Mouse (Mus musculus) adrenal gland, adult 8-10 months (tissue): ENCODE measurements around the gene Wdr70. TPM values are rescaled to one million over a fixed set of nuclear protein-coding genes. Genes with fewer than 3 reads are reported as not detected.

Experiments
- DNase-seq: peaks from one replicate; pipeline ENCODE4 v3.0.0; 2022
- total RNA-seq, 4 experiments: library from RNA; stranded (reverse); gene quantifications; 2 replicates each; pipeline ENCODE4 v1.2.4; 2022

Gene Wdr70
- total RNA-seq, 4 experiments from 2014 or later, result 29.5 to 35.0 (median 33.9) TPM

DNA sequence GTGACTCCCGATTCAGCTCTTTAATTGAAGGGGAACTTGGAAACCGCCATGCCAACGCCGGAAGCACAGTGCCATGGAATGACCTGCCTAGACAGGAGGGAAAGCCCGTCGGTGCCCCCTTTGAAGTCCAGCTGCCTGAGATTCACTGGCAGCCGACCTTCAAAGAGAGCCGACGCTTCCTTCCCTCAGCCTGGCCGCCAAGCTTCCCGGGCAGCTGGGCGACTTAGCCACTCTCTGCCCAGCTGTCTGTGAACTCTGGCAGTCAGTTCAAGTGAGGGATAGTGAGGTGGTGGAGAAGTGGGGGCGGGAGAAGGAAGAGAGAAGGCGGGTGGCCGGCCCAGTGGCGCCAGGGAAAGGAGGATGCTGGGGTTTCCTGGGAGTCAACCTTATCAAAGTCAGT lies 164.9 kb downstream of the Wdr70 start:
- DNase-seq, result peak; percentile 32

DNA sequence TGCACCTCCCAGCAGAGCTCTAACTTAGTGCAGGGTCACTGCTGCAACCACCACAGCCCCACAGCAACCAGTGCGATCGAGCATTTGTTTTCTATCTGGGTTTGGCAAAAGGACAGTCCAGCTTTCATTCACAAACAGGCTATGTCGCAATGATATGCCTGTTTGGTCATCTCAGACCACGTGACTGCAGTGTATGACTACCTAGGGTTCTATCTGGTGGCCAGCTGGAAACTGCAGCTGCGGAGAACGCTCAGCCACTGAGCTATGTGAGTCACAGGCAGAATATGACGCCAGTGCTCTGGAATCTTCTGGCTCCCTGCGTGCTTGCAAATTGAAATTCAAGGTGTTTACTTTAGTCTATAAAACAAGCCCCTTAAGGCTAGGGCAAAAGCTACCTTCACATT lies 167.4 kb downstream of the Wdr70 start:
- DNase-seq, result peak; percentile 82

DNA sequence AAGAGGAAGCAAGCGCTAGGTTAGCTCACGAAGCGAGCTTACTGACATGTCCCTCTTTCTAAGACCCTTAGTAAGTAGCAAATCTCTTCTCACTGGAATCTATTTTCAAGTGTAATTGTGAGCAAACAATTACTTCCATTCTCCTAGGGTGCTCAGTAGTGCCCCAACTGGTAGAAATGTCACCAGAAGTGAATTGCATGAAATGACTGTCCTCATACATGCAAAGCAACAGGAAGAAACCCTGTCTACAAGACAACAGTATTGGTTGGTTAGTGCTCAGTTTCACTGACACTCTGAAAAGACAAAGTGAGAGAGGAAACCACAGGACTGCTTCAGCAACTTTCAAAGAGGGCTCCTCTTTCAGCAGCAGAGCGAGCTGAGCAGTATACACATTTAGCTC lies 173.6 kb downstream of the Wdr70 start:
- no peak for DNase-seq

DNA sequence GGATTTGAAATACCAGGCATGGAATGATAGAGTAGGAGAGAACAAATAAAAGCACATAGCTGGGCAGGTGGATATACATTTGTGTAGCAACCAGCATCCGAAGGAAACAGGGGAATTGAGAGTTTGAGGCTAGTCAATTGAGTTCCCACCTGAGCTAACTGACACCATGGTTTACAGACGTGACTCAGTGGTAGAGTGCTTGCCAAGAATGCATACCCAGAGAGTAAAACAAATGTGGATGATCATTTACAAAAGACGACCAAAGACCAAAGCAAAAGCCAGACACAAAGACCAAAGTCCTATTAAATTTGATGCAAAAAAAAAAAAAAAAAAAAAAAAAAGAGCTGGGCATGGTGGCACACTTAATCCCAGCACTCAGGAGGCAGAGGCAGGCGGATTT lies 175.7 kb downstream of the Wdr70 start:
- DNase-seq, result no peak

DNA sequence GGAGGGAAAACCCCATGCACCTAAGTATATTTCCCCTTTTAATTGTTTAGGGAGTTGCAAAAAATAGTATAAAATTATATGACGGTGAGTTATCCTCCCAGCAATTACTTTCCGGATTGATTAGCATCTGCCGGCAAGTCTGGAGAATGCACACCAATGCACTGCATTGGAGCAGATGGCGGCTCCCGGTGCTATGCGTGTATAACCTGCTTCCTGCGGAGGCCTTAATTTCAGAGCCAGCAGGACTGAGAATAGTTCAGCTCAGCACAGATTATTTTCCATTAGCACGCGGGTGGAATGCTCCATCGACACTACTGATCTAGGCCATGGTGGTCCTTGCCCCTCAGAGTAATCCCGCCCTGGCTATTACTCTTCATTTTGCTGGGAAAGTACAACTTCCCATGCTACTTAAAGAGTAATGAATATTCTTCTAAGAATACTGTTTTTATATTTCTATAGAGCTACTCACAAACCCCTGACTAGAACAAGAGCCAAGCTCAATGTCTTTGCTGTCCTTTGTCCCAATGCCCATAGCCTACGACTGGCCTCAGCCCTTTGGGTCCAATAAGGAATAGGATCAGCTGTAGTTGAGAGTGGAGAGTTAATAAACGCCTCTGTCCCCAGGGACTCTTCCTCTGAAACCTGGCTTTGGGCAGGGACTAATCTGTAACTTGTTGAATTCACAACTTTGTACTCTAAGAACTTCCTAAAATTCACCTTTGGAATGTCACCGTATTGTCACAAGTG lies 176.5 kb downstream of the Wdr70 start:
- no peak for DNase-seq

DNA sequence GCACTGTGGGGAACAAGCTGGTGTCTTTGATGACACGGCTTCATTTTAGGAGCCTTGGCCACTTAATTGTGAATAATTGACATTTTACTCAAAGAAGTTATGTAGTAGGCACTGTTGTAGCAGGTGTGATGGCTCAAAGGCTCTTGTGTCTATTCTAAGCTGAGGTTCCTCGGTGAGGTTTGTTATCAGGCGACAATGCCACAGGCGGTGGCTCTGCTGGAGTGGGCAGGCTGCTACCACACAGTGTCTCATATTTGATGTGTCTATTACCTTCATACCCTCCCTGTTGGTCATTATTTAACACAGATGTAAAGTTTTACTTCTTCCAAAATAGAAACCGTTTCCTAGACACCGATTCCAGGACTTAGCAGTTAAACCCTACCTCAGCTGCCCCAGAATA lies 177.9 kb downstream of the Wdr70 start:
- DNase-seq, result no peak

DNA sequence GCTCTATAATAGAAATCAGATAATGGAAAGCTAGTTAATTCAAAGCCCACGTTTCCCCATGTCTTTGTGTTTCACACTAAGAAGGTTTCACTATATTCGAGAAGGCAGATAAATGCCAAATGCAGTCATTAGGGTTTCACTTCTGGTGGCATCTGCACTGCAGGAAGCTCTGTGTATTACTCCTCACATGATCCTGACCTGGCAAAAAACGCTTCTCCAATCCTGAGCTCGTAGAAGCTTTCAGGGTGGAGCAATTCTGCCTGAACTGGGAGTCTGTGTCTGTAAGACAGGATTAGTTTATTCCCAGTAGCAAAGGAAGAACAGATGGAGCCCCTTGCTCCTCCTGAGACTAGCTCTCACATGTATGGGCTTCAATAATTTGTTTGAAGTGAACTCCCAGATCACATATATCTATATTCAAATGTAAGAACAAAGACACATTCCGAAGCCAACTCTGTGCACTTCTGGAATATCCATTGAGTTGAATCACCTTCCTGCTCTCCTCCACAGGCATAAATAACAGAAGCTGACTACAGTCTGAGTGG lies 192.4 kb downstream of the Wdr70 start:
- no peak for DNase-seq

DNA sequence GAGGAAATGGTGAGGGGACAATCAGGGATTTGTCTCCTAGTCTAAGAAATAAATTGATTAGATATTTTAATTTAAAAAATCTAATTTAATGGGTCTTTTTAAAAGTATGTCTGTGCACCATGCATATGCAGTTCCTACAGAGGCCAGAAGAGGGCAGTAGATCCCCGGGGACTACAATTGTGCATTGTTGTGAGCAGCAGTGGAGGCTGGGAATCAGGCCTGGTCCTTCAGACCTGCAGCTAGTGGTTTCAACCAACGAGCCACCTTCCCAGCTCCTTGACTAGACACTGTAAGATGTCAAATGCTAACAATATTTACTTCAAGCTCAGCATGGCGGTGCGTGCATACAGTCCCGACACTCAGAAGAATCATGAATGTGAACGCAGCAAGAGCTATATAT lies 199.7 kb downstream of the Wdr70 start:
- no peak for DNase-seq

DNA sequence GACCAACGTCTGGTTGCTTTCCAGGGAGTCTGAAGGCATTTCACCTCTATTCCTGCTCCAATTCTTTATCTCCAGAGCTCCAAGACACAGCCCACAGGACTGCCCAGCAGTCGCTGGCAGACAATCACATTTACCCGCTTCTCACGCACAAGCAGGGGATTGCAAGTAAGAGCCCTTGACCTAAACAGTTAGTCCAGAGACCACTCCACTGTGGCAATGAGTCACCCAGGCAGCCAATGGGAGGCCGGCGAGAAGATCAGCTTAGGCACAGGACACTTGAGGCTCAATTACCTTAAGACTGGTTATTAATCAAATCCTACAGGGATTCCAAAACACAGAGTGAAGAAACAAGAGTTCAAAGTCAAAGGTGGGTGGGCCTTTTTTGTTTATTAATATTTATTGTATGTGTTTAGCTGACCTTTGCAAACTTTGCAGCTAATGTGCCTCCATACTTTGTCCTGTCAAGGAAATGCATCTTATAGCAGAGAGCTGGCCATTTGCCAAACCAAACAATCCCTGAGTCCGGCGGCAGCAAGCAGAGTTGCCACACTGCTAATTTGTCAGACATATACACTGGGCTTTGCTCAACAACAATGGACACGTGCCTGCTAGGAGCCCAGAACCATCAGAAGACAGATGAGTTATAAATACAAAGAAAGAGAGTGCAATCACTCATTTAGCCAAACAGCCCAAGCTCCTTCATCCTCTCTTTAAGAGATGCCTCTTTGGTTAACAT lies 207.3 kb downstream of the Wdr70 start:
- DNase-seq, result no peak

DNA sequence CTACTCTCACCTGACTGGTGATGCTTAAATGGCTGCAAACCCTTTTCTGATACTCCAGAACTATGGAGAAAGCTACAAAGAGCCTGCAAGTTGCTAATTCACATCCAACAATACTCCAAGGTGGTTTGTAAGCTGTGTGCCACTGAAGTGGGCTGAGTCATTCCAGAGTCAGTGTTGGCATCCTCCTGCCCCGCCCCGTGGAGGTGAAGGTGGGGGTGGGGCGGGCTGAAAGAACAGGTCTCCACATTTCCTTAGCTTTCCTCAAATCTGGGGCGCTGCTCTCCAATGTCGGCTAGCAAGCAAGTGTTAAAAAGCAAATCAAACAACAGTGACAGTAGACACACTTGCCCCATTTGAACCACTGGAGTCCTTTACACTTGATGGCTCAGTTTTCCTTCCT lies 208.7 kb downstream of the Wdr70 start:
- DNase-seq, result no peak

DNA sequence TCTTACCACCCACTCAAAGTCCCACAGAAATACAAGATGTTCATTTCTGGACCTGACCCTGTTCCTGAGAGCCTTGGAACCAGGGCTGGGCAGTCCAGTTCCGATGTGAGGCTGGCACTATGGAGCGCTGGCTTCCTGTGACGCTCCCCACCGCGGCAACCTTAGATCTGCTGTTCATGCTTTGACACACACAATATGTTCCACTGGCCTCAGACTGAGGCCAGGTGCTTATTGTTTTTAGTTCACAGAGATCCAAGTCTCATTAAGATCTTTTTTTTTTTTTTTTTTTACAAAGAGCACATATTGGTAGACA lies 209.7 kb downstream of the Wdr70 start:
- DNase-seq, result no peak

DNA sequence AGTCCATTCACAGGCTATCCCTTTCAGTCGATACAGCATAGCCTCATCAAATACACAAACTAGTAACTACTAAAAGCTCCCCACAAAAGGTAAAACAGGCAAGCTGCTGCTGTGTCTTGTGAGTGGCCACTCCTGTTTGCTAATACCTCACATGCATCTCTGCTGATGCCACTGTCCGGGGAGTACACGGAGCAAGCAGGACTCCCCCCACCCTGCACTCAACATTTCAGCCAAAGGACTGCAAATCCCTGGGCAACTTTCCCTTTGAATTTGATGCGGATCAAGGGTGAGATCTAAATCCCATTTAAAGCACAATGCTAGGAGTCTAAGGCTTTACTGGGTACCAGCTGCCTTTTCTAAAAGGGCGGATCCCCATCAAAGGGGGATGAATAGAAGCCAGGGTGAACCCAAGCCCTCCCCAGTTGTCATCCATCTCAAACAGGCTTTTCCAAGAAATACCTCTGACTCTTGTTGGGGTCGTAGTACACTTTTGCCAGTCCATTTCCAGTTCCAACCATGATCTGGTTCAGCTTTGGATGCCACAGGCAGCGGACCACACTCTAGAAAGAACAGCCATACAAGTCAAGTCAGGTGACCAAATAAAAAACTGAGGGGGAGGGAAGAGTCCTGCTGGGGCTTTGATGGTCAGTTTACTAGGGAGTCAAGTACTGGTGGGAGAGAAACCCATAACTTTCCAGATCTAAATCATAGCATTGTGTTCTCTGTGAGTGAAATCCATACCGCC lies 210.2 kb downstream of the Wdr70 start:
- DNase-seq, result no peak

DNA sequence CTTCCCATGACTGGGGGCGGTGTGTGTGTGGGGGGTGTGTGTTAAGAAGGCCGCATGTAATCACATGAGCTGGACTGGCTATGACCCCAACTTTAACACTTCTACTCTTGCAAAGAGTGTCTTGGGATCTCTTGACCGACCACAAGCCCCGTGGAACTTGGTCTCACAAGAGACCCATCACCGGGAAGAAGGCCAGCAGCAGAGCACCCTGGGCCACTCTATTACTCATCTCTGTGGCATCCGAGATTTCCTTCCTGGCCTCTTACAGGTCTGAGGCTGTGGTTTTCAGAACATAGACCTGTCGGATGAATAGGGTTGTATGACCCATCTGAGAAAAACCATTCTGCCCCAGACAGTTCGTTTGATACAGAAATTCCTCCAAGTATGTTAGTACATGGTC lies 212.4 kb downstream of the Wdr70 start:
- no peak for DNase-seq

DNA sequence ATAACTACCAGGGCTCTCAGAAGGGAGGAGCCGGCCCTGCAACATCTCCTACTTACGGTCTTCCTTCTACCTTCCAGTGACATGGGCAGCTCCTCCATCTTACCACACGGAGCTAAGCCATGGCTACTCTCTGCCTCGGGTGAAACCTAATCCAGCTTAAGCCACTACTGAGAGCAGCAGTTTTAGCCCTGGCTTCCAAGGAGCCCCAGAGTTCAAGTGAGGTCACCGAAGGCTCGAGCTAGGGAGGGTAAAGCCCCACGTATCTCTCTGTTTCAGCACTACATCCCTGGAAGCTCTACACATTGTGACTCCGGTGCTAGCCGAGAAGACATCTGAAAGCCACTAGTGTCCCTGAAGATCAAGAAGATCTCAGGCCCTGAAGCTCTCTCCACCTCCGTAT lies 213.9 kb downstream of the Wdr70 start:
- DNase-seq, result no peak

DNA sequence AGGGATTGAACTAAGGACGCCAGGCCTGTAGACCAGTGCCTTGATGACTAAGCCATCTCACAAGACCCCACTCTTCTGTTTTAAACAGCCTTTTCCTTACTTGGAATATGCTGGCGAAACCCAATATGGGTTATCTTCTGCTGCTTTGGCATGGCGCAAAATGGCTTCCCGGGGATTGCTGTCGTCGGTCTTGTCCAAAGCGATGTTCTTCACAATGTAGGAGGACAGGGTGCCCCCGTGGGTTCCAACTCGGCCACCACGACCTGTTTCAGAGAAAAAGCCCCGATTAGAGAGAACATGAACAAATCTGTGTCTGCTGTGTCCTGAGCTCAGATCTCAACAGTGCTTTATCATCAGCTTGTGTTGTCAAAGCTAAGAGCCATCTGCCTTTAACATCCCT lies 214.8 kb downstream of the Wdr70 start:
- DNase-seq, result no peak

DNA sequence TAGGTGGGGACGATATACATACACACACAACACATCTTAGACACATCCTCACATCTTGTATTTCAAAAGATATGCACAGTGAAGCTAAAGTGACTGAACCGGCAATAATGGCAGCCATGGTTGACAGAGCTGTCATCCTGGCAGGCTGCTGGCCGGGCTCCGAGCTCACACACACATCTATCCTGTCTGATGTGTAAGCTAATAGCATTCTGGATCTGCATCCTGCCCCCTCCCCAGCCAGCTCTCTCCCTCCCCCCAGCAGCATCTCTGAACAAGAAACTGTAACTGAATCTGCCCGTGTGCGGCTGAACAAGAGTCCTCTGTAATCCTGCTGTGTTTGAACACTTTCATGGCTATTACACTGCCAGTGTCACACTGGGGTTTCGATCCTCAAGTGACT lies 219.1 kb downstream of the Wdr70 start:
- no peak for DNase-seq

DNA sequence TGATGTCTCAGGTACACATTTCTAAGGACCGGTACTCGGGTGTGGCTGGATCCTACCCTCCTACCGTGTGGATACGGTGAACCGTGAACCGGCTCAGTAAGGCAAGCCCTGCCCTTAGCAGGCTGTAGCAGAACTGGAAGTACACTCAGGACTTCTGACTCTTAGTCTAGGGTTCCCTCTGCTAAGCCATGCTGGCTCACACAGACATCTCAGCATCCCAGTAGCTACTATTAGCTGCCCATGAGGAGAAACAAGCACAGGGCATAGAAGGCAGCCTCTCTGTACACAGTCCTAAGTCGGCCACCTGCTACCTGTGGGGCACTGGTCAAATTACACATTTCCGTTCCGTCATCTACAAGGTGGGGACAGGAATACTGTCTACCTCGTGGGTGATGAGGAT lies 220.1 kb downstream of the Wdr70 start:
- DNase-seq, result no peak

DNA sequence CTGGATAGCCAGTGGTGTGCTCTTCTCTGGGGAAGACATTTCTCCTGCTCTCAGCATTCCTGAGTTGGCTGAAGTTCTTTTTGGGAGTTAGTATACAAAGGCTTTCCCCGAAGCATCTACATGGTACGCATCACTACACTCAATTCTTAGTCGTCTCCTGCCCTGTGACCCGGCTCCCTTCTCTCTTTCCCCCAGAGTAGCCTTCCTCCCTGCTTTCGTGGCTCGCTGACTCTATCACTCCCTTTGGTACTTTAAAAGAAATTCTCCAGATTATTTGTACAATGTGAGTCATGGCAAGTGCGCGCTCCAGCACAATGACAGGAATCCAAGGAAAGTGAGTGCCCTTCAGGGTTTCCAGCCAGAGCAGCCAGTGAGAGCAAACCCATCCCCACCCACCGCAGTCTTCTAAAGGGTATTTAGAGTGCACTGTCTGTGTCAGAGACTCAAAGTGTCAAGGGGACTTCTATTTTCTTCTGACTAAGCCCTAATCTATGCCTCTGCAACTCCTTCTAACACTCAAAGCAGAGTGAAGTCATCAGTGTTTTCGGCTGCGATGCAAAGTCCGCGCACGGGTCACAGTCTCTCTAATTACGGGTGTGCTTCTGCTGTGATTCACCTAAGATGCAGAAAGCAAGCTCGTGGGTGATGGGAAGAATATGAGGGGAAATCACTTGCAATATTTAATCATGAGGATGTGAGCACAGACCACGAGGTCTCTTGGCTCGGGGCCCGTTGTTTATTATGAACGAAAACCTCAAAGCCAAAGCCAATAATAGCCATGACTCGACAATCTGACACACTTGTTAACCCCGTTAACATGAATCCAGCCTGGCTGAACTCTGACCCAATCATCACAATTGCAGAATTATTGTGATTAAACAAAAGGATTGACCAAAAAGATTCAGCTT lies 221.2 kb downstream of the Wdr70 start:
- no peak for DNase-seq

DNA sequence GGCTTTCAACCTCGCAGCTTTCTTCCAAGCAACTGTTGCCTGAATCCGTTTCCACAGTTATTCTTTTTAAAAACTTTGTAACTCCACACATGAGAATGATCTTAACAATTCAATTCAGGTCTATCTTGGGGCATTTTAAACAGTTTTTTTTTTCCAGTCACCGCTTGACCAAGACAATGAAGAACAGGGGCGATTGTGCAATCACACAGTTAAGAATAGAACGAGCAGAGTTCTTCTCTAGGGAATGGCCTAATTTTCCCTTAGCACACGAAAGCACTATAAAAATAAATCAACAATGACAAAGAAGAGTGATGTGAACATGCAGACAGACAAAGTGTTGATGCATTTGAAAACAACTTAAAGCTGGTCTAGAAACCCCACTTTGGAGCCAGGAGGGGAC lies 223.1 kb downstream of the Wdr70 start:
- no peak for DNase-seq

DNA sequence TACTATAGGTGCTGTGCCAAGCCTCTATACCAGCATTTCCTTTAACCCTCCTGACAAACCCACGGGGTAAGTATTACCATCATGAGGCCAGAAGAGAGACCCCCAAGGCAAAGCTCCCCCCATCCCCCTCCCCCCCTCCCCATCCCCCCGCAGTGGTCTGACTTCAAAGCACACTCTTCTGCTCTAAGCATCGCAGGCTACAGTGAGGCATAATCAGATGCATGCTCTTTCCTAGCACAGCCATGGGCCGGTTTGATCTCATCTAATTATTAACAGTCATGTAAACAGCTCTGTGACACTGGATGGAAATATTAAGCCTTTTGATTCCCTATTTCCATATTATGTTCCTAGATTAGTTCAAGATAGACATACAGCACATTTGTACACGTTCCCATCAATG lies 226.5 kb downstream of the Wdr70 start:
- DNase-seq, result no peak

DNA sequence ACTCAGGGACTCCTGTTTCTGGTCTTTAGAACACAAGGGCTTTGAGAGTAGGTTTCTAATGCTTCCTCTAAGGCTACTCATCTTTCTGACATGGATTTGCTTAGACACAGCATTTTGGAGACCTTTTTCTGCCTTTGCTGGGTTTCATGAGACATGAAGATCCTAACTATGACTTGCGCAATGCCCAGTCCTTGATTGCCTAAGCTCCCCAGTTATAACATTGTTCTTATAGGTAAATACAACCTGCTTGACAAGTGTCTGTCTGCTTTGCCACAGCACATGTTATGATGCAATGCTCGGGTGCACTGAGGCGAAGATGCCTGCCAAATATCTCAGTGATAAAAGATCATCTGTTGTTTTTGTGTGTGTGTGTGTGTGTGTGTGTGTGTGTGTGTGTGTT lies 233.7 kb downstream of the Wdr70 start:
- no peak for DNase-seq

DNA sequence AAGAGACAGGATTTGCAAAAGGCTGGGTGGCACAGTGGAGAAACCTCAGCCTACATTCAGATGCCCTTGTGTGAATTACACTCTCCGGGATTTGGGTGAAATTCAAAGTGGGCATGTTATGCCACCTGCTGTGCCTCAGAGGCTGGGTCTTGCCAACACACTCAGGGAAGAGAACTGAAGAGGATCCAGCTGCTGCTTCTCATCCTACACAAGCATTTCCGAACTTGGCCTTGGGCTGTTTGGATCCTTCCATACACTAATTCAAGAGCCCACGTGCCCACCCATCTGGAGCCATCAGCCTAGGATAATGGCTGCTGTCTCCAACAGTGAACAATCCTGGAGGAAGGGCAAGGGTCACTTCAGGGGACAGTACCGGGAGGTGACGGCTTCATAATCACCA lies 235.7 kb downstream of the Wdr70 start:
- no peak for DNase-seq
